Mouse (Mus musculus): ENCODE measurements around the gene Rsph1.

Gene Rsph1

DNA sequence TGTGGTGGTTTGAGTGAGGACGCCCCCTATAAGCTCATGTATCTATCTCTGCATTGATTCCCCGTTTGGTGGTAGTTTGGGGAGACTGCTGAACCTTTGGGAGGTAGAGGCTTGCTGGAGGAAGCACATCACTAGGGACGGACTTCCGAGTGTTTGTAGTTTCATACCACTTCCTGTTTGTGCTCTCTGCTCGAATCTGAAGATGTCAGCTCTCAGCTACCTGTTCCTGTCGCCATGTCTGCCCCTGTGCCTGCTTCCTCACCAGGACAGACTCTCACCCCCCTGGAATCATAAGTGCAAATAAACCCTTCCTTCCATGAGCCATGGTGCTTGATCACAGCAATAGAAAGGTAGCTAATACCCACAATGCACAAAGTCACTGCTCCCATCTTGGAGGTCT lies 2.0 kb downstream of the Rsph1 start:
- peak; percentile 58 for DNase-seq

DNA sequence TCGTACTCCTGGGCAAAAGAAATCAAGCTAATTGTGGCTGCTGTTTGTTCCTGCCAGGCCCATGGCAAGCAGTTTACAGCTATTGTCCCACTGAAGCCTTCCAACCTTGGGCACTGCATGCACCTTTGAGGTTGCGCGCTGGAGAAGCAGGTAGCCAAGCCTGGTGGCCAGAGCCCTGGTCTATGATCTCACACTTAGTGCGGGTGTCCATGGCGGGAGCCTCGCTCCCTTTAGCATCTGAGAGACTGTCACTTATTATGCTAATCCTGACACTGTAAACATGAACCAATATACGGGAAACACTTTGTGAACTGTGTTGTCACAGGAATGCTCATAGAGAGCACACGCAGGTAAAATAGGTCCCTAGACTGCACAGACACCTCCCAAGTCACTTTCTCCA lies 3.6 kb downstream of the Rsph1 start:
- DNase-seq = peak; percentile 3

DNA sequence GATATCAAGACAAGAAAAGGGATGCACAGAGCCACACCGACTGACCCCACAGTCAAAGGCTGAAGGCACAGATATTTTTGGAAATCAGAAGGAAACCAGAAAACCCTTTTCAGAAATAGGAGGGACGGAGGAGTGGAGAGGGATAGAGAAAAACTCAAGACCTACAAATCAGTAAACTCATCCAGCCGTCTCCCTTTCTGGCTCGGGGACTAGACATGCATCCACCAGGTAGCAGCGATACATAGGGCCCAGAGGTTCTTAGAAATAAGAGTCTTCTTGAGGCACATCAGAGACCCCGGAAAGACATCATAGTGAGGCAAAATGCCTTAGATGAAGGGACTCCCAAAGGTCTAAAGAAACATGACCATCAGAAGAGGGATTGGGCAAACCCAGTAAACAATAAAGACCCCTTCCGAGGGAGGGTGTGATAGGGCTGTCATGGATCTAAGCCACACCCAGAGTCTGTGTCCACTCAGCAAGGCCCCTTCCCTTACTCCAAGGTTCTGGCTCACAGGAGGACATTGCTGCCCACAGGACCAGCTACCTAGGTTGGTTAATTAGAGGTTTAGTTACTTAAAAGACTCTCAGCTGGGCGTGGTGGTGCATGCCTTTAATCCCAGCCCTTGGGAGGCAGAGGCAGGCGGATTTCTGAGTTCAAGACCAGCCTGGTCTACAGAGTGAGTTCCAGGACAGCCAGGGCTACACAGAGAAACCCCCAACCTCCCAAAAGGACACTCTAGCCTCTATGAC lies 4.6 kb downstream of the Rsph1 start:
- no peak for DNase-seq

DNA sequence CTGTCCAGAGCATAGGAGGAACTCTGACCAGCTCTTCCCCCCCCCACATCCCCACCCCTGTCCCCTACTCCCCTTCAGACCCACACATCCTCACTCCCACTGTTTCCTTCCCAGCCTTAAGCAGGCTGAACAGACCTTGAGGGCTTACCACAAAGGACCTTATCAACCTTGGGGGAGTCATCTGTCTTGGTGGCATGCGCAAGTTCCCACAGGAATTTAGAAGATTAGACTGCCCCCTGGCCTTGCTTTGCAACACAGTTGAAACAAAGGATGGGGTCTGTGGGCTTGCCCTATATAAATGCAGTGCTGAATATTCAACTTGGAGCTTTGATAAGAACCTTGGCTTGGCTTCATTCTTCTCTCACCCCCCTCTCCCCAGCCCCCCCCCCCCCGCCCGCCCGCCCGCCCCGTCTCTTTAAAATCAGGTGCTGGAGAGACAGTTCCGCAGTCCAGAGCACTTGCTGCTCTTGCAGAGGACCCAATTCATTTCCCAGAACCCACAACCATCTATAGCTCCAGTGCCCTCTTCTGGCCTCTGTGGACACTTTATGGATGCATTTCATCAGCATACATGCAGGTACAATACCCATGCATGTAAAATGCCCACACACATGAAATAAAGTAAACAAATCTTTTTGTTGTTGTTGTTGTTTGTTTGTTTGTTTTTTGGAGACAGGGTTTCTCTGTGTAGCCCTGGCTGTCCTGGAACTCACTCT lies 5.9 kb downstream of the Rsph1 start:
- peak; percentile 34 for DNase-seq

DNA sequence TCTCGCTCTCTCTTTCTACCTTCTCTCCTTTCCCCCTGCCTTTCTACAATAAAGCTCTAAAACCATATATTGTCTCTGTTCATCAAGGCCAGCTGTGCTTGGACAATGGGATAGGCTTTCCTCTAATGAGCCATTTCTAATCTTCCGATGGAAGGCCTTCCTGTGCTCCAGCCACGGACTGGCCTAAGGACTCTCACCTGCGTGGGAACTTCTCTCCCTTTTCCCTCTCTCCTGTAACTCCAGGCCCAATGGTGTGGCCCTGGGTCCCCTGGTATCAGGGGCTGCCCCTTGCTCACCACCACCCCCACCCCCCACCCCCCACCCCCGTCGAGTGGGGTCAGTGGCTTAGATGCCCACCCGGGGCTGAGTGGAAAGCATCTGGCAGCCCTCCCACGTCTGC lies 6.4 kb downstream of the Rsph1 start:
- DNase-seq = peak; percentile 4

DNA sequence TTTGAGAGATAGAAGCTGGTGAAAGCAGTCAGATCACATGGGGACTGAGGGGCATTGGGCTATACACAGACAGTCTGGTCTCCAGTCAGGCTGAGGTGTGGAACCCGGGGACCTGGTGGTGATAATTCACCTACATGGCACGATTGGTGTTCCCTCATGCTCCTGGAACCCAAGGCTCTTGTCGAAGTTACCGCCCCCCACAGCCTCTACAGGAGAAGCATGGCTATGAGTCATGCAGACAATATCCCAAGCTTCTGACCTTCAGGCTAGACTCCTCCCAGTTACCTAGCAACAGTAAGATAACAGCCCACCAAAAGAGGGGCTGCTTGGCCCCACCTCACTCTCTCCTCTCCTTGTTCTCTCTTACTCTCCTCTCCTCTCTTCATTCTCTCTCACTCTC lies 6.9 kb downstream of the Rsph1 start:
- DNase-seq = peak; percentile 5

DNA sequence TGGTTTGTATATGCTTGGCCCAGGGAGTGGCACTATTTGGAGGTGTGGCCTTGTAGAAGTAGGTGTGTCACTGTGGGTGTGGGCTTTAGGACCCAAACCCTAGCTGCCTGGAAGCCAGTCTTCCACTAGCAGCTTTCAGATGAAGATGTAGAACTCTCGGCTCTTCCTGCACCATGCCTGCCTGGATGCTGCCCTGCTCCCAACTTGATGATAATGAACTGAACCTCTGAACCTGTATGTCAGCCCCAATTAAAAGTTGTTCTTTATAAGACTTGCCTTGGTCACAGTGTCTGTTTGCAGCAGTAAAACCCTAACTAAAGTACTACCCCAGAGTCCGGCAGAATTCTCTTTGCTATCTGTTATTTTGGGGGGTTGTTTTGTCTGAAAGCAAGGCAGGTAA lies 7.4 kb downstream of the Rsph1 start:
- DNase-seq = peak; percentile 4

DNA sequence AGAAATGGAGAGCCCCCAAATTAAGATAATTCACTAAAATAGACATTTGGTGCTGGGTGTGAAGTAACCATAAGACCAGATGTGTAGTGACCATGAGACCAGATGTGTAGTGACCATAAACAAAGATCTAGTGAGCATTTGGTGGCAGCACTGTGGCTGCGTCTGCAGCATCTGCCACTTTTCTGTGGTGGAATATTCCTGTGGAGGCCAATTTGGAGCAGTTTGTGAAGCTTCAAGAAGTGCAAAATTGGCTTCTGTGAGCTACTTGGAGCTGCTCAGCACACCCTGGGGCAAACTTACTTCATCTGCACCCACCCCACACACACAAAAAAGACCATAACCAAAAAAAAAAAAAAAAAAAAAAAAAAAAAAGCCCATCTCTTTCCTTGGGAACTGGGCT lies 9.2 kb downstream of the Rsph1 start:
- no peak for DNase-seq

DNA sequence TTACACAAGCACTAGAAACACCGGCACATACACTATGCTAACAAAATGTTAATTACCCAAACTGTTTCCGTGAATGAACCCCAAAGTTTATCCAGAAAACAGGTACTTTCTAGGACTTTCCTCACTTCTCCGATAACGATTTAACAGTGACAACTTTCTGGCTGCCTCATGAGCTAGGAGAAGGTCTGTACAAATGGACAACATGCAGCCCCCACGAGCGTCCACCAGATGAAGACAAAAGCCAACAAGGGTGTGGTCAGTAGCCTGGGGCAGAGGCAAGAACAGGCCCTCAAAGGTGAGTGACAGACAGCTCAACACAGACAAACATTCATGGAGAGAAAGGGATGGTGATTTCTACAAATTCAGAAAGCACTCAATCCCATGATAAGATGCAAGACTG lies 9.6 kb downstream of the Rsph1 start:
- DNase-seq = no peak

DNA sequence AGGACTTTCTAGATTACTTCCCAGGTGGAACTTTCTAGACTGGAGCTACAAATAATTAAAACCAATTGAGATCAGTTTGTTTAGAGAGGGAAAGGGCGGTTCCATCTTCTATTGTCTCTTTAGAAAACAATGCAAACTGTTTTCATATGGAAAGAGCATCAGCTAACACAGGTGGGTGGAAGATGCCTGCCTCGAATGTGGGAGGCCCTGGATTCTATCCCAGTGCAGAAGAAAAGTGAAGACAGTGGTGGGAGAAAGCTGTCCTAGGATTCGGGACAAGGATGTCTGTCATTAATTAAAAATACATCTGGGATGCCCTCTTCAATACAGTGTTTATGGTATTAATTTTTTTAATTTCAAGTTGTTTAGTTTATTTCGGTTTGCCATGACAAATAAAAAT lies 10.0 kb downstream of the Rsph1 start:
- DNase-seq = no peak

DNA sequence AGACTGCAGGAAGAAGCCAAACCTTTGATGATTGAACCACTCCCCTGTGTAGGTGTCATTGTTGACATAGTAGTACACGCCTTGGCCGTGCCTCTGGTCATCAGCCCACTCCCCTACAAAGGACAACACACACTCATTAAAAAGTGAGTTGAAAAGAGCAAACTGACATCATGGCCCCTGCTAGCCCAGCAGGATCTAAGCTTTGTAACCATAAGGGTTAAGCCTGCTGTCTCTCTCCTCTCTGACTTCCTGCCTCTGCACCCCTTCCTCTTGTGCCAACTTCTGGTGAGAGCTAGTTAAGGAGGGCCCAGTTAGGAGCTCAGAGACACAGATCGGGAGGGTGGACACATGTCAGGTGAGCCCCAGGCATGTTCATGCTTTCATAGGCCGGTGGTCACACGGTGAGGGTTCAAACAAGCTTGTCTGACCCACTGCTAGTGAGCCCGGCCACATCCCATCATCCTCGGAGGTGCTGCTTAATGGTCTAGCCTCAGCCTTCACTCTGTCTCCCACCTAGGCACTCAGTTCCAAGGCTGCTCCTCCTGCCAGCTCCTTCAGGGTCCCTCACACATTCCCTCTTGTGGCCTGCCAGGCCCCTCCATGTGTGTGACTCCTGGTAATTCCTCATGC lies 10.7 kb downstream of the Rsph1 start:
- peak; percentile 67 for DNase-seq

DNA sequence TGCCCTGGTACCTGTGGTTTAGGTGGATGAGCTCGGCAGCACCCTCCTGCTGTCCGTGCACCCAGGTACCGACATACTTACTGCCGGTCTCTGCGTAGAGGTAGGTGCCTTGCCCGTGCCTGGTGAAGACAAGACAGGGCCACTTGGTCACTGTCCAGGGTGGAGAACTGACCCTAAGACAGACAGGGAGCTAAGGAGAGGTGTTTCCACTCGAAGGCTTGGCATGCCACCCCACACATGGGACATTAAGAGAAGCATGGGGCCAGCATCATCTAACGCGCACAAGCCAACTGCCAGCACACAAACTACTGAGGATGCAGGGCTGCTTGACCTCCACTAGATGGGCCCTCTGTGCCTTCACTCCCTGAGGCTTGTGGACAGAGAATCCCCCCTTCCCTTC lies 11.4 kb downstream of the Rsph1 start:
- DNase-seq = no peak

DNA sequence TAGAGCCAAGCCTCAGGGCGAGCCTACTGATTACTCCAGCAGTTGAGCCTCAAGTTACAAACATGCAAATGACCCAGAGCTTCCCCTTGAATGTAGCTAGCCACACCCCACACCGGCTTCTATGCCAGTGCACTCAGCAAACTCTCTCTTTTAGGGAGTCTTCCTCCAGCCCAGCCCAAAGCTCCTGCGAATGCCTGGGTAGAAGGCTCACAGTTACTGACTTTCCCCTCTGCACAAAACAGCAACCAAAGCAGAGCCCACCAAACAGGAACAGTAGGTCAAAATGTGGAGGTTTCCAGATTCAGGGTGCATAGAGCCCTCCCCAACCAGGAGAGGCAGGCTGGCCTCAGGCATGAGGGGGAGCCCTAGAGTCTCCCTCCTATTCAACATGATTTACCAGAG lies 12.0 kb downstream of the Rsph1 start:
- peak; percentile 33 for DNase-seq

DNA sequence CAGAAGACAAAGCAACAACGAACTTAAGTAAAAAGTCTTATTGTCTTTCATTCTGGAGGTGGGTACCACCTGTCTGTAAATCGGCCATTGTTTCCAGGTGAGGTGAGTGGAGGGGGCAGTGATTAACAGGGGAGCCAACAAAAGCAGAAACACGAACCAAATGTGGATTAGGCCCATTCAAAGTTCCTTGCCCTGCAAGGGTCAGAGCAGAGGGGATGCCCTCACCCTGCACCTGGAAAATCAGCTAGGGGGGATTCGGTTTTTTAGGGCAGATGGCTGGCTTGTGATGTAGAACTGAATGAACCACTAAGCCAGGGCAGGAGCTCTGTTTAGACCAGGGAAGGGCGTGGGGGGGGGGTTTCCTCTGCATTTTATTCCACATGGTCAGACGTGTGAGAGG lies 12.8 kb downstream of the Rsph1 start:
- peak; percentile 5 for DNase-seq

DNA sequence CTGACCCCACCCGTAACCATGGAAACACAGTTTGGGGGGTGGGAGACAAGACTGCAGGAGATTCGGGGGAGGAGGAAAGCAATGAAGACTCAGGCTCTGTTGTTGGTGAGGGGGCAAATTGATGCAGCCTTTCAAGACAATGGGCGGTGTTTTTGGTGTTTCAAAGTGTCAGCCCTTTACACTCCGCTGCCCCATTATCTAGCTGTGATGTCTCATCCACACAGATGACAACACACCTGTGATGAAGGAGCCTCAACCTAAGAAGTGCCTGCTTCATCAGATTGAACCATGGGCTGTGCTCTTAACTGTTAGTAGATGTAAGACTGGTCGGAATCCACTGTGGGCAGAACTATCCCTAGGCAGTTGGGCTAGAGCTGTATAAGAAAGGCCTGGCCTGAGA lies 13.4 kb downstream of the Rsph1 start:
- no peak for DNase-seq

DNA sequence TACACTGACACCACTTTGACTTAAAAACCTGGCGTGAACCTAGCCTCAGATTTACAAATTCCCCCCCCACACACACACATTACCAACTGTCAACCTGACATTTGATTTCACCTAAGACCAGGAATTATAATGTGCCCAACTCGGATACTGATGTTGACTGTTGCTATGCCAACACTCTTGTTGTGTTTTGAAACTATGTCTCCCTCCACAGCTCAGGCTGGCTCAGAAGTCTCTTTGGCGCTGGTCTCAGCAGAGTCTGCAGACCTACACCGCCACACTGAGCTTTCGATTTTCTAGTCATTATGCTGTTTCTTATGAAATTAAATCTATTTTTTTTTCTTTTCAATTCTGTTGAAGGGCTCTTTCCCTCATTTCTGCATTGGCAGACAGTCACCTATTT lies 14.5 kb downstream of the Rsph1 start:
- no peak for DNase-seq

DNA sequence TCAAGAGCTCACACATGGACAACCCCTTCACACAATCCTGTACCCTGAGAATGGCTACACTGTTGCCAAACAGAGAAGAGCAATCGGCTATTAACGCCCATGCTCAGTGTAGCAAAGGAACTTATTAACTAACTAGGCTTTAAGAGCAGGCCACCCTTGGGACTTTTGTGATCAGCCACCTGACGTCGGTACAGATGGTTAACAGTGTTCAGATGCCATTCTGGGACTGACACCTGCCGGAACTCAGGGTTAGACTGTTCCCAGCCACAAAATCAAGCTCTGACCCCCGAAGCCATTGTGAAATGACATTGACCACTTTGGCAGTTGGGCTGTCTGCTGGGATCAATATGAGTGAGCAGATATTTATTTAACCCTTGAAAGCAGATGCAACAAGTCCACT lies 15.8 kb downstream of the Rsph1 start:
- DNase-seq = no peak

DNA sequence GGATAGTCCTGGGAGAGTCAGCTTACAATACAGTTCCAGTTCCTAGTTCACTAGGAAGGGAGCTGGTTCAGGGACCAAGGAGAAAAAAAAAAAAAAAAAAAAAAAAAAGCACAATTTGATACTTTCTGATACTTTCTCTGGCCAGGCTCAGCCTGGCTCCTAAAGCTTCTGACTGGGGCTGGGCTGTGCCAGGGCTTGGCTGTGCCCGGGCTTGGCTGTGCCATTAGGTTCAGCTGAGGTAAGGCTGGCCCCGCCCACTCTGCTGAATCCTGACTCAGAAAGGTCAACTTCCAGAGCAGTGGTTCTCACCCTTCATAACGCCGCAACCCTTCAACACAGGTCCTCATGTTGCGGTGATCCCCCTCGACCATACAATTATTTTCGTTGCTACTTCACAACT lies 16.8 kb downstream of the Rsph1 start:
- DNase-seq = peak; percentile 40

DNA sequence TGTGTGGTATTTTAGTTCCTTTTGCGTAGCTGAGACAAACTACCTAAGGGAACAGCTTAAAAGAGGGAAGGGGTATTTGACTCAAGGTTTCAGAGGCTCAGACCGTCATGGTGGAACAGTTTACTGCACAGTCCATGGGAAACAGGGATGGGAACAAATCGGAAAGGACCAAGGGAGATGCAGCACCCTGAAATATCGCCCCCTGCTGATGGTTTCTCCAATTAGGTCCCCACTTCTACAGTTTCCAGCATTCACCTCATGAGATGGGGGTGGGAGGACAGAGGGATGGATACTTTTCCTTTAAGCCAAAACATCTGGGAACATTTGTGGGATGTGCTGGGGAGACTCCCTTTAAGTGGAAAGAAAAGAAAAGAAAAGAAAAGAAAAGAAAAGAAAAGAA lies 17.4 kb downstream of the Rsph1 start:
- peak; percentile 59 for DNase-seq

DNA sequence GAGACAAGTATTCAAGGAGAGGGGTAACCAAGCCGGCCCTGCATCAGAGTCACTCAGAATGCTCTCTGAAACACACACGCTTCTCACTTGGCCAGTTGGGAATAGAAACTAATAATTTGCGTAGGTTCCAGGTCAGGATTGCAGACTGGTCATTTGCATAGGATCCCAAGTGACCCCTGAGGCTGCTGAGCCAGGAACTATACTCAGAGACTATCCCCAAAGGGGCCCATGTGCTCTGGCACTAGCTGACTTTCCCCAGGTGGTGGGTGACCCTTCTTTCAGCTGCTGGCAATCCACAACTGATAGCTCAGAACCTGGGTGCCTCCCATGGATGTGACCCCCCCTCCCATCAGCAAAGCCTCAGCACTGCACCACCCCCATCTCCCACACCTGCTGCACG lies 18.0 kb downstream of the Rsph1 start:
- no peak for DNase-seq

DNA sequence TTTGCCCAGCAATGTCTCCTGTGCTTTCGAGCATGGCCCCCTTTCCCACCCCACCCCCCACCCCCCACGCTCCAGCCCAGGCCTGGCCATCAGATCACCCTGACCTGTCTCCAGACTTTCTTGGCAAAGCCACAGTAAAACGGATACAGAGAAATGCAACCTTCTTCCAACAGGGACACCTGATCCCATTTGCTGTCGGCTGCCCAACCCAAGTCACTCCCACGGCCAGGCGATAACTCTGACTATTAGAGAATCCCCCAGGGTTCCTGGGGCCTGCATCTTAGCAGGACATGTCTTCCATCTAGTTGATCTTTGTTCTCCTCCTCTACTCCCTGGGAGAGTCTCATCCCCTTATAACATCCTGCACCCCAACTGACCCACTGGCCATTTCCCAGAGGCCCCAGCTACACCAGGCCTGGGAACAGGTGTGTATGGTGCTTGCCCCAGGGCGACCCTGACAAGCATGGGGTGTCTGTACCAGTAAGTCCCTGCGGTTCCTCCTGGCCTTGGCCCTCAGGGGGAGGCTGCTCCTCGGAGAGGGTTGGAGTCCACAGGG lies 18.8 kb downstream of the Rsph1 start:
- DNase-seq = no peak

DNA sequence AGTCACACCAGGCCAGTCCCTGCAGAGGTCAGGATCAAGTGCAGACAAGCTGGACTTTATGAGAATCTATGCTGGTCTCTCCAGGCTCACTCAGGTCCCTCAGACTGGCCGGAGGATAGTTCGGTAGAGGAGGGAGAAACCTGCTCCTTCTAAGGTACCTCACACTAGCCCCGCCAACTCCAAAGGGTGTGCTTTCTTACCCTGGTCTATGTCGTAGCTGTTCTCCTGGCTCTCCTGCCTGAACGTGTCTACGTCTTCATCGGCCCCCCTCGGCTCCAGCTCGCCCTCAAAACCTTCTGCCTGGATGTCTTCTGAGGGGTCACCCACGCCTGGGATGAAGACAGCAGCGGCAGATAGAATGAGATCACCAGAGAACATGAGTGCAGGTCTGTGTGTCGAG lies 19.3 kb downstream of the Rsph1 start:
- no peak for DNase-seq

DNA sequence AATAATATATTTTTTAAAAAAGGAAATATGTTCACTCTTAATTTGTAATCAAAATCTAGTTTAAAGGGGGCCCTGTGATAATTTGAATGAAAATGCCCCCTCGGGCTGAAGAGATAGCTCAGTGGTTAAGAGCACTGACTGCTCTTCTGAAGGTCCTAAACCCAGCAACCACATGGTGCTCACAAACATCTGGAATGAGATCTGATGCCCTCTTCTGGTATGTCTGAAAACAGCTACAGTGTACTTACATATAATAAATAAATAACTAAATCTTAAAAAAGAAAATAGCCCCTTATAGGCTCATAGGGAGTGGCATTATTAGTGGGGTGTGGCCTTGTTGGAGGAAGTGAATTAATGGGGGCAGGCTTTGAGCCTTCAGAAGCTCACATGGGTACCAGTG lies 20.0 kb downstream of the Rsph1 start:
- no peak for DNase-seq

DNA sequence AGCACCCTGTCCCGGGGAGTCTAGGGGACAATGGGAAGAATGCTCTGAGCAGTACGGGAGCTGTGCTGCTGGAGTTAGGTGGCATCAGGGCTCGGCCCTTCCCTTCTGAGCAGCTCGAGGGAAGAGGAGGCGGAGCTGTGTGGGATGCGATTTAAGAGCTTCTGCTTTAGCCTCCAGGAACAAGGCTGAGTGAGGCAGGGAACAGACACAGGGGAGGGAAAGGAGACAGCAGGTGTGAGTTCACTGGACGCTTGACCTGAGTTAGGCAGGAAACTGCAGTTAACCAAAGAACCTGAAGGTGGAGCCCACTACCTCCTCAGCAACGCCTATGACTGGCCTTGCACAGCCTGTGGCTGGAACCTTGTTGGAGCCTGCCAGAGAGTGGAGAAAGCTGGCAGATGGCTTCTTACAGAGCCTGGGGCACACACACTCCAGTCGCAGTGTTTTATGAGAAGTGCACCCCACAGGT lies 22.7 kb downstream of the Rsph1 start:
- peak; percentile 81 for DNase-seq

Measured in thymus, postnatal 14 days (tissue).